Mouse (Mus musculus): ENCODE results near the gene Lag3.

The Lag3 gene

DNA sequence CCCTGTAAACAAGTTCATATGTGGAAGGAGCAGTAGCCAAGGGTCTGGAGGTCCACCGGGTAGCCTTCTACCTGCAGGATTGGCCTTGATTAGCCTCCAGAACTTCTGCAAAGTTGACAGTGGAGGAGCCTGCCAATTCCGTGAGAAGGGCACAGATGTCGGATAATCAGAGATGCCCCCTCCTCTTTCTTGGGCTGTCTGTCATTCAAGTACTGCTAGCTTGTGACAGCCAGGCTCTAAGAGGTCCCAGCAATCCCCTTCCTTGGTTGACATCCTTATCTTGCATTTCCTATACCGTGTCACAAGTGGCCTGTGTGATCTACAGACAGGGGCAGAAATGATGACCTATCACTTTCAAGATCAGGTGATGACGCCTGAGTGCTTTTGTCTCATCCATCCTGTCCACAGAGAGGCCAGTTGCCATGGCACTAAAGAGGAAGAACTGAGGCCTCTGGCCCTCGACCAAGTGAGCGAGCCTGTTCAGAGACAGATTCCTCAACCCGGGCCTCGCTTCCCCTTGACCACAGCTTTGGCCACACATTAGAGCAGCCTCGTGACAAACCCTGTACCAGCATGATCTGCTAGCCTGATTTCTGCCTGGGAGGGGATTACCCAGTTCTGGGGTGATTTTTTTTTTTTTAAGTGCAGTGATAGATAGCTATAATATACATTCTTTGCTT, 10.6 kb downstream of the Lag3 start:
- peak; percentile 61 for DNase-seq (ENCODE audit: low read depth, low spot score)

GRCm38 (mm10) chr6:124900056-124900800, 11.3 kb downstream of the Lag3 start:
- peak; percentile 82 for DNase-seq (ENCODE audit: low read depth, low spot score)

DNA sequence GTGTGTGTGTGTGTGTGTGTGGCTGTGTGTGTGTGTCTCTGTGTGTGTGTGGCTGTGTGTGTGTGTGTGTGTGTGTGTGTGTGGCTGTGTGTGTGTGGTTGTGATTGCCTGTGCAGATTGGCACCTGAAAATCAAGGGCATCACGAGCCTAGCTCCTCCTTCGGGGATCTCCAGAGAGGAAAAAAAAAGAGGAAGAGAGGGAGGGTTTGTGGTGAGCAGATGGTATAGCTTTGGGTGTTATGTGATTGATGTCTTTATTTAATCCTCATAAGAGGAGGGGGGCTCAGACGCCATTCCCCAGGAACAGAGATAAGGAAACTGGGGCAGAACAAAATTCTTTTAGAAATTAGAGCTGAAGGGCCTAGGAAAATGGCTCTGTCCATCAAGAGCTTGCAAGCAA, 13.1 kb downstream of the Lag3 start:
- DNase-seq (ENCODE audit: low read depth, low spot score) = peak; percentile 73

DNA sequence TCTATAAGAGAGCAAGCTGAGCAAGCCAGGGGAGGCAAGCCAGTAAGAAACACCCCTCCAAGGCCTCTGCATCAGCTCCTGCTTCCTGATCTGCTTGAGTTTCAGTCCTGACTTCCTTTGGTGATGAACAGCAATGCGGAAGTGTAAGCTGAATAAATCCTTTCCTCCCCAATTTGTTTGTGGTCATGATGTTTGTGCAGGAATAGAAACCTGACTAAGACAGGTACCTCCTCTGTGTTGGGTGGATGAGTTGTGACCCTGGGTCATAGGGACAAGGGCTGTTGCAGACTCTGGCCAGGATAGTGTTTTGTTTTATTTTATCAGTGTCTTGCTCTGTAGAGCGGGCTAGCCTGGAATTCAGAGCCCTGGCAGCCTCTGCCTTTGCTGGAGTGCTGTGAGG, 17.4 kb downstream of the Lag3 start:
- DNase-seq (ENCODE audit: low read depth, low spot score) = peak; percentile 72

GRCm38 (mm10) chr6:124890997-124891396, 20.5 kb downstream of the Lag3 start:
- DNase-seq (ENCODE audit: low read depth, low spot score) = no peak

- no peak for DNase-seq (ENCODE audit: low read depth, low spot score)
Observed at GRCm38 (mm10) chr6:124888555-124889125, 22.9 kb downstream of the Lag3 start.

DNA sequence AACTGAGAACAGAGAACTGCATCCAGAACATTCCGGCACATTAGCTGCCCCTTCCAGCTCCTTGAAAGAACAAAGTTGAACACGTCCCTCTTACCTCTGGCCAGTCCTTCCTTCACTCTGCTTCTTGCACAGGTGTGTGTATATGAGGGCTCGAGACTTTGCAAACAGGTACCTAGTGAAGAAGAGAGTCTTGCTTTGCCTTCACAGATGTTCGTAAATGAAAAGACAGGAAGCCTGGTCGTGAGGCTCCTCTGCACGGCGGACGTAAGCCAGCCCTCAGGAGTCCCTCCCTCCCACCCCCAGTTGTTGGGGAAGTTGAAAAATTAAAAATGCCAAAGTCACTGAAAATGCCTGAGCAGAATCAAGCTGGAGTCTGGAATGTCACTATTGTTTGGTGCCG, 23.5 kb downstream of the Lag3 start, which contains the start of gene Cd4:
Cd4 (minus strand) TSS at position 236 of the 400 bp plus-strand sequence.
- DNase-seq (ENCODE audit: low read depth, low spot score) = no peak

DNA sequence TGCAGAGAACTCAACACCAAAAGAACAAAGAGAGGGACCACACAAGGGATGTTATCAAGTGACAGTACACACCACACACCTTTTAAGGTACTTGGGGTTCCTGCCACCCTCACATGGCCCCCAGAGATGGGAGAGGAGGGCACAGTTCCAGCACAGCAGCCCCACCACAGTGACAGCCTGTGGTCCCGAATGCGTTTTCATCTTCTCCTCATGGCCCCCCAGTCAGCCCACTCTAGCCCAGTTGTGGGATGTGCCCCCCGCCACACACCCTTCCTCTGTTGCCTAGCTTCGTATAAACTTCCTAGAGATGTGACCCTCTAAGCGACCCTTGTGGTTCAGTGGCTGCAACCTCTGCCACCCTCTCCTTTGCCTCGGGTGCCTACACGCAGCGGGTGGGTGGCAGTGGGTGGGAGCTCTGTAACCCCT, 25.5 kb downstream of the Lag3 start:
- DNase-seq (ENCODE audit: low read depth, low spot score) = no peak

DNA sequence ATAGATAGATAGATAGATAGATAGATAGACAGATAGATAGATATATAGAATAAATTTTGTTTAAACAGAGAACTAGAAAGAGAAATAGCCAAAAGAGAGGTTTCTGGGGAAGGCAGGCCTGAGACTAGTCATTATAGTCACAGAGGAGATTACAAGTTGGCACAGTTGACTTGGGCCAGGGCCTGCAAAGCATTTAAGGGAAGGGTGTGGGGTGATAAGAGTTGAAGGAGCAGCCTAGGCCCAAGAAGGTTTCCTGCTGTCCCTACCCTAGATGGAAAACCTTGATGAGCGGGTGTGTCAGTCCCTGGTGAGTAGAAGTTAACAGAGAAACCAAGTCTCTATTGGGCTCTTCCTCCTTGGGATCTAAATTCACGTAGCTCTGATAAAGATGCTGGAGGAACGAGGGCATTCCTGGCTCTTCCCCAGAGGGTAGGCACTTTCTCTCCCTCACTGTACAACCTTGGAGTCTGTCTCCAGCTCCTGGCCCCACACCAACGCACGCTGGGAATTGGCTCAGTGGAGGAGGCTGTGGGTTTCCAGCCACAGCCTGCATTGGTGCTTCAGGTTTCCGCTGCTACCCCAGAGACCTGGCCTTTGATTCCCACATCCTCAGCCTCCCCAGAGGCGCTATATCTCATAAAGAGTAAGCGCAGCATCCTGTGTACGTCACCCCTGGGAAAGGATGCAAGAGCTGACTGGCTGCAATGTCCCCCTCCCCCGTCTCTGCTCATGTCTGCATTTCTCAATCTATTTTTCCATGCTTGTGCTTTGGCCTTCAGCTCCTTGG, 26.6 kb downstream of the Lag3 start:
- no peak for DNase-seq (ENCODE audit: low read depth, low spot score)

DNA sequence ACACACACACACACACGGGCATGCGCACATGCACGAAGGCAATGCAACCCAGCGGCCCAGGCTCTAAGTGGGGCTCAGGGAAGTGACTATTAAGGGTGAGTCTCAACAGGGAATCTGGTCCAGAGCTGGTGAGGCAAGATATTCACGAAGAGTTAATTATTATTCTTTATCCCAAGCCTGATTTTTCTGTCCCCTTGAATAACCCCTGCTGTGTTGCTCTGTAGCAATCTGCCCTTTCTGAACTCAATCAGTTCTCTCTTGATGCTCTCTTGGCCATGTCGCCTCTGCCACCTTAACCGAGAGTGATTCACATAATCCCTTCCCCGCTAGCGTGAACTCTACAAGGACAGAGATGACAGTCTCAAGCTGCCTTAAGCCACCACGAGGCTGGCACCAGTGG, 28.2 kb downstream of the Lag3 start:
- DNase-seq (ENCODE audit: low read depth, low spot score) = no peak

- DNase-seq (ENCODE audit: low read depth, low spot score) = no peak
Observed at GRCm38 (mm10) chr6:124881821-124882220, 29.7 kb downstream of the Lag3 start.

- DNase-seq (ENCODE audit: low read depth, low spot score) = no peak
Observed at GRCm38 (mm10) chr6:124879390-124879789, 32.1 kb downstream of the Lag3 start.

DNA sequence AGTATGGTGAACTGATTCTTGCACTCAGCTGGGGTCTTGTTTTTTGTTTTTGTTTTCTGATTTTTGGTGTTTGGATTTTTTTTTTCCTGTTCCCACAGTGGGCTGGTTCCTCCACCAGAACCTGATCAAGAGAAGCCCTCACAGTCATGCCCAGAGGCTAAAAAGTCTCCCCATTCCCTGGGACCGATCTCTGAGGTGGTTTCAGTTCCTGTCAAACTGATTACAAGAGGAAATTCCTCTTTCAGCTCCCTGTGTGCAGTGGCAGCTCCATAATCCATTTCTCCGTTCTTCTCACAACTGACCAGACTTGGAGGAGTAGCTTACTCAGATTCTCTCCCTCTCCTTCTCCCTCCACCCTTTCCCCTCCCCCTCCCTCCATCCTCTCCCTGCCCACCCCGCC, 37.2 kb downstream of the Lag3 start:
- no peak for DNase-seq (ENCODE audit: low read depth, low spot score)

- no peak for DNase-seq (ENCODE audit: low read depth, low spot score)
Observed at GRCm38 (mm10) chr6:124866560-124866959, 44.9 kb downstream of the Lag3 start.

DNA sequence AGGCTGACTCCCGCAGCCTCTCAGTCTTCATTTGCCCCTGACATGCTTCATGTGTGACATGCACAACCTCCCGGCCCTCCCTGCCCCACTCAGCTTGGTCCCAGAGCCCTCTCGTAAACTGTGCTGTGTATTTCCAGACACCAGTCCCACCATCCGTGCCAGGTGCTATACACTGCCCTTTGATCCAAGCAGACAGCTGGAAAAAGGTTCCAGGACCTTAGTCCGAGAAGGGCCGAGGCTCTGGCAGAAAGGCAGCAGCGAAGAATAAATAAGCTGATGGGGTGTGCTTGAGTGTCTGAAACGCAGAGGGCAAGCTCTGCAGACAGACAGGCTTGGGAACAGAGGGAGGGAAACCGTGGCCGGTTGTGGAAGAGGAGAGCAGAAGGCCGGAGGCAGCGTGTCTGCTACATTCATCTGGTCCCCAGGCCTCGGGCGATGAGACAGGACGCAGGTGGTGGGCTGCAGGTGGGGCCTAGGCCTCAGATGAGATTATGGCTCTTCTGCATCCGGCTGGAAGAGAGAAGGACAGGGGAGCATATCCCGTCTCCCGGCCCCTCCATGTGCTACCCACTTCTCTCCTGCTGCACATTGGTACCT, 45.6 kb downstream of the Lag3 start:
- no peak for DNase-seq (ENCODE audit: low read depth, low spot score)

DNA sequence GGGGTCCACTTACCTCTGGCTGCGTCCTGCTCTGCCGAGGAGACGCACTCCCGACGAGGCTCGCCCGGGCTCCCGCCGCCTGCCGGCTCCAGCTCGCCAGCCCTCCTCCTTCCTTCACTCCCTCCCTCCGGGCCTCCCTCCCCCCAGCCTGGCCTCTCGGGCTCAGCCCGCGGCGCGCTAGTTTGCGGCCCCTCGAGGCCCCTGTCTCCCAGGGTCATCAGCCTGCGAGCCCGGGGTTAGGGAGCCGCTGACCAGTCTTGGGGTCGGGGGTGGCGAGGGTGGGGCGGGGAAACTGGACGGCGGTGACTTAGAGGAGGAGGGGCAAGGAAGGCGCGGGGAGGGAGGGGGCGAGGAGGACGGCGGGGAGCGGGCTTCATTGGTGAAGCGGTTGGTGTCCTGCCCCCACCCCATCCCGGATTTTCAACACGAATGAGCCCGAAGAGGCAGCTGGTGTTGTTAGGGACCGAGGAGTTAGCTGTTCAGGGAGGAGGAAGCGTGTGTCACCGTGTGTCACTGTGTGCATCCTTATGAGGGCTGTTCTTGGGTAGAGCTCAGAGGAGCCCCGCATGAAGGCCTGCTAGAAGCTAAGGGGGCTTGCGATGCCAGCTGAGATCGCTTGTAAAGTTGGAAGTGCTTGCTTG, 47.7 kb downstream of the Lag3 start, which contains the start of gene Gpr162:
Gpr162 (minus strand) TSS at position 326 of the 641 bp plus-strand sequence.
- no peak for DNase-seq (ENCODE audit: low read depth, low spot score)

DNA sequence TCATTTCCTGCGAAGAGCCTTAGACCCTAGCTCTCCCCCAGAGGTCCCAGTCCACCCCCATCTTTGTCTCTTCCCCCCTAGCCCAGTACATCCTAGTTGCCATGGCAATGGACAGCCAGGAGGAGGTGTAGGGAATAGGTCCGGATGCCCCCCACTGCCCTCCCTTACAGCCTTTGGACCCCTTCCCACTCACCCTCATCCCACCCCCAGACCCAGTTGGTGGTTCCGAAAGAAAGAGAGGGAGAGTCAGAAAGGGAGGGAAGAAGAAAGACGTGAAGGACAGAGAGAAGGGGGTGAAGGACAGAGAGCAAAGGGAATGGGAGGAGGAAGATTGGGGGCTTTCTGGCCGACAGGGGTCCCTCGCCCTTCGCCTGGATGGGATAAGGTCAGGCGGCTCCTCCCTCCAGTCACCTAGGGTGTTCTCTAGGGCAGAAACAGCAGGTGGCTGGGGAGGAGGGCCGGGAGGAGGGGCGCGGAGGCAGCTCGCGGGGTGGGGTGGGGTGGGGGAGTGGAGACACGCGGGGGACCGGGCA, 48.3 kb downstream of the Lag3 start:
- no peak for DNase-seq (ENCODE audit: low read depth, low spot score)

DNA sequence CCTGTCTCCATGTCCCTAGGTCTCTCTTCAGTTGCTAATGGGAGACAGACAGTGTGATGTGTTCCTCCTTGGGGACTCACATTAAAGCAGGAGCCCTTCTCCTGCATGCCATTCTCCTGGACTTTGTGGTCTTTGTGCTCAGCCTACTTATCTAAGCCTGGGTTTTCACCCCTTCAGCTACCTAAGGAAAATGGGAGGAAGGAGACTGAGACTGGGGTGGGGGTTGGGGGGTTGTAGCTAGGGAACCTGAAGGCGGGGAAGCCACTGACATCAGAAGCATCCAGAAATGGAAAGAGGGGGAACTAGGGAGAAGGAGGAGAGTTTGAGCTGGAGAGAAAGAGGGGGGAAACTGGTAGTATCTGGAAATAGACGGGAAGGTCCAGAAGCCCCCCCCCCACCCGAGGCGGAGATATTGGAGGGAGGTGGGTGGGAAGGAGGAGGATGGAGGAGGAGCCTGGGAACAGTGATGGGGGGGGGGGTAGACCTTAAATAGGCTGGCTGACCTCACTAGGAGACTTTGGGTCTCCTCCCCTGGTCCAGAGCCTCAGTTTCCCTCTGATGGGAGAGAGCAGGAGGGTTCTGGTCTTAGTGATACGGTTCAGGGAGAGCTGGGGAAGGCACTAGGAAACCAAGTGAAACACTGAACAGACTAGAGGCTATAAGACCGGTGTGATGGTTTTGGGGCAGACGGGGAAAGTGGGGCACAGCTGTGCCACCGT, 48.9 kb downstream of the Lag3 start:
- no peak for DNase-seq (ENCODE audit: low read depth, low spot score)

GRCm38 (mm10) chr6:124861802-124862201, 49.7 kb downstream of the Lag3 start:
- DNase-seq (ENCODE audit: low read depth, low spot score) = peak; percentile 24

- DNase-seq (ENCODE audit: low read depth, low spot score) = no peak
Observed at GRCm38 (mm10) chr6:124861266-124861665, 50.2 kb downstream of the Lag3 start.
